Mouse (Mus musculus) layer of hippocampus, adult 2 months (tissue): ENCODE measurements around the gene Fbxw2. TPM values are rescaled to one million over a fixed set of nuclear protein-coding genes. Genes with fewer than 3 reads are reported as not detected.
"Not testable (repeated sequence)": the region's sequence is repeated elsewhere in the genome, so short reads cannot be mapped to it uniquely, and the experiment has no call there.

Experiments
- DNase-seq, 2 experiments: peaks; one replicate each; pipeline ENCODE4 v3.0.0; 2022; ENCODE audit warnings: low spot score in 2 of 2
- H3K27ac ChIP-seq: fragments of 200-600 bp; 2 replicates; pipeline ENCODE4 v1.8.1; 2022
- H3K4me3 ChIP-seq: fragments of 200-600 bp; 2 replicates; pipeline ENCODE4 v1.8.1; 2022; ENCODE audit warnings: mild to moderate bottlenecking
- CTCF ChIP-seq: fragments of 200-600 bp; conservative IDR thresholded peaks from 2 replicates; pipeline ENCODE4 v1.8.1; 2022; ENCODE audit warnings: antibody characterized with exemption, mild to moderate bottlenecking, moderate library complexity
- total RNA-seq, 2 experiments: library from RNA; stranded (reverse); gene quantifications; 2 replicates each; pipeline ENCODE4 v1.2.3; 2021

Gene Fbxw2
- total RNA-seq, 2 experiments from 2014 or later = 78.2 to 84.0 TPM

DNA sequence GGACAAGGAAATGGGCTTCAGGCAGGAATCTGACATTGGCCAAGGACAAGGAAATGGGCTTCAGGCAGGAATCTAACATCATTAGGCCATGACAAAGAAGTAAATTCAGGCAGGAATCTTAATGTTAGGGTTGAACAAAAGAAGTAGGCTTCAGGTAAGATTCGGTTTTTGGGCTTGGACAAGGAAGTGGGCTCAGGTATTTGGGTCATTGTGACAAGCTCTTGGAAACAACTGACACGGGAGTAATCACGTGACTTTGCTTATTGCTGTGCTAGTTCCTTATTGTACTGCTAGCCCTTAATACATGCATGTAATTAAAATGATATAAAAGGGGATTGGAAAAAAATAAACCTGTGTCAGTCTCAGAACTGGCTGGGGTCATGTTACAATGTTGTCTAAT lies 9.6 kb upstream of the Fbxw2 start:
- DNase-seq = no peak
- no peak for TF ChIP-seq CTCF
- Histone ChIP-seq H3K4me3 (no peak overlapping the region), H3K27ac (no peak overlapping the region)

DNA sequence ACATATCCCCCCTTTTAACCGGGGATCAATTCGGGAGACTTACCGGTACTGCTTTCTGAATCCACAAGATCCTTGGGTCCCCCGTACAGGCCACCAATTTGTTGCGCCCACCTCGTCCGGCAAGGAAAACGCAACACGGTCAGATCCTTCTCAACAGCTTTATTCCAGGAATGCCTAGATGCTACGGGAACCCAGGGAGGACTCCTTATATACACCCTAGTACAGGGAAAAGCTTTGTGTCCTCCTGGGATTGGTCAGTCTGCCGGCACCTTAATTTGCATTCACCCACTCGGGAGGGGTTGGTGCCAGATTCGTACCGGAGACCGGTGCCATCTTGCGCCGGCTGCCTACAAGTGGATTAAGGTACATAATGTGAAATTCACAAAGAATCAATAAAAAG lies 7.5 kb upstream of the Fbxw2 start:
- DNase-seq = no peak
- no peak for TF ChIP-seq CTCF
- Histone ChIP-seq H3K4me3 (no peak overlapping the region), H3K27ac (no peak overlapping the region)

DNA sequence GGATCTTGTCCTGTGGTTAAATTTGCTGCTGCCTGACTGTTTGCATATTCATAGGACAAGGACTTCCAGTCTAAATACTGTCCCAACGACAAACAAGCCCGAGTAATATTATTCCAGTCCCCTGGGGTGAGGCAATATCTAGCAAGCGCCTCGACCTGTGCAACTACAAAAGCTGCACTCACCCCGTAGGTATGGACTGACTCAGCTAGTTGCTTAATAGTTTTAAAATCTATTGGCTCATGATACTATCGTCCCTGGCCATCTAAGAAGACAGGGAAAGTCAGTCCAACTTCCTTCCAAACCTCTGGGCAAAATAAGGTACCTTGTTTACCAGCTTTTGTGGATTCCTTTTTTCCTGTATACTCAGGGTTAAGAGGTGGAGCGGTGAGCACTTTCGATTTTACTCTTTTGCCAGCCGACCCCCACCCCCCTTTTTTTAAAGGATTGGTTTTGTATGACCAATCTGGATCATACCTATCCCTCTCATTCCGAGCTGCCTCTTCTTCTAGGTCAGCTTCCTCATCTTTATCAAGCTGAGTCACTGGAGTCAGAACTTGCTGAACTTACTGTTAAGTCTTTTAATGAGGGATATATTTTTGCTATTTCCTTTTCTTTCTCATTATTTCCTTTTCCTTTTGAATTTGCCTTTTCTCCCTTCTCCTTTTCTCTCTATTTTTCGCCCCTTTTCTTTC lies 6.8 kb upstream of the Fbxw2 start, which contains the start of gene Gm34653:
Gm34653 (plus strand) TSS at position 242 of the 692 bp plus-strand sequence.
- H3K27ac ChIP-seq, H3K4me3 ChIP-seq, DNase-seq: not testable (repeated sequence)

DNA sequence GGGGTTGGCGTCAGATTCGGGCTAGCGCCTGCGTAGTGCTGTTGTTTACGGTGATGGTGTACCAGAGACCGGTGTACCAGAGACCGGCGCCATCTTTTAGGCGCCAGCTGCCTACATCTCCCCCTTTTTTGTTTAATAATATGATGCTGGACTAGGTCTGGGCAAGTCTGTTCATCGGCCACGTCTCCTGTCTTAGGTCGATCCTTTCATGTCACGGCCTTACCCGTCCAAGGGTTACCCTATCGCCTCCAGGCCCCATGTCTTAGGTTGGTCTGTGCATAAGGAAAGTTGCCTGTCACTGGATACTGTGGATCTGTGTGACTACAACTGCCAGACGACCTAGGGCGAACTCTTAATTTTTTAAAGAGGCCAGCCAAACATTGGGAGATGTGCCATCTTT lies 4.0 kb upstream of the Fbxw2 start:
- not testable (repeated sequence) for H3K4me3 ChIP-seq, DNase-seq, H3K27ac ChIP-seq

DNA sequence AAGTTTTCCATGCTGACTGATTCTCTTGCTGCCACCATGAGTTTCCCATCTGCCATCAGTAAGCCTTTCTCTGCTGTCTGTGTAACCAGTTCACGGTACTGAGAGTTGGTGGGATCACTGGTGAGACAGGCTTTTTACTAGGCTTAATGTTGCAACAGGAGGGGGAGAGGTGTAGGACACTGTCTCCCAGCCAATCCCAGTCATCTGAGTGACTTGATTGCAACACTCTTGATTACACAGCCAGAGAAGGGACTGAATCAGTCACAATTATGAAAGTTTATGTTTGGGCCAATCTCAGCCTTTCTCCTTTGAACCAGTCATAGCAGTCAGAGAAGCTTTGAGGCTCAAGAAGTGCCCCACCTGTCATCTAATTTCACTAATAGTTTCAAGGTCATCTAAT lies 1.9 kb upstream of the Fbxw2 start:
- no peak overlapping the region for H3K4me3 ChIP-seq
- DNase-seq = no peak
- no peak for TF ChIP-seq CTCF
- no peak overlapping the region for H3K27ac ChIP-seq

DNA sequence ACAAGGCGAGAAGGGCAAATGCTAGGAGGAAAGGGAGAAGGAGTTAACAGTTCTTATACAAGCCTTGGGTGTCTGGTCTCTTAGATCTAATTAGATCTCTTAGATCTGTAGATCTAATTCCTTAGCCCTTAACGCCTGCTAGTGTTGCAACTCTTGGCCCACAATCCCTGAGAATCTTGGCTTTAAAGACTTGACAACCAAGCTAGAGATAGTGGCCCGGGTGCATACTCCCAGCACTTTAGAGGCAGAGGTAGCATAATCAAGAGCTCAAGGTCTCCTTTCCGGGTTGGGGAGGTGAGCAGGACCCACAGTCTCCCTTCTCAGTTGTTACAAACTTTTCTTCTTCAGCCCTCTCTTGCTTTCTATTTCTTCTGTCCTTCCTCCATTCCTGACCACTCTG lies 1.5 kb upstream of the Fbxw2 start:
- DNase-seq = no peak
- Histone ChIP-seq H3K27ac (no peak overlapping the region), H3K4me3 (no peak overlapping the region)
- no peak for TF ChIP-seq CTCF

DNA sequence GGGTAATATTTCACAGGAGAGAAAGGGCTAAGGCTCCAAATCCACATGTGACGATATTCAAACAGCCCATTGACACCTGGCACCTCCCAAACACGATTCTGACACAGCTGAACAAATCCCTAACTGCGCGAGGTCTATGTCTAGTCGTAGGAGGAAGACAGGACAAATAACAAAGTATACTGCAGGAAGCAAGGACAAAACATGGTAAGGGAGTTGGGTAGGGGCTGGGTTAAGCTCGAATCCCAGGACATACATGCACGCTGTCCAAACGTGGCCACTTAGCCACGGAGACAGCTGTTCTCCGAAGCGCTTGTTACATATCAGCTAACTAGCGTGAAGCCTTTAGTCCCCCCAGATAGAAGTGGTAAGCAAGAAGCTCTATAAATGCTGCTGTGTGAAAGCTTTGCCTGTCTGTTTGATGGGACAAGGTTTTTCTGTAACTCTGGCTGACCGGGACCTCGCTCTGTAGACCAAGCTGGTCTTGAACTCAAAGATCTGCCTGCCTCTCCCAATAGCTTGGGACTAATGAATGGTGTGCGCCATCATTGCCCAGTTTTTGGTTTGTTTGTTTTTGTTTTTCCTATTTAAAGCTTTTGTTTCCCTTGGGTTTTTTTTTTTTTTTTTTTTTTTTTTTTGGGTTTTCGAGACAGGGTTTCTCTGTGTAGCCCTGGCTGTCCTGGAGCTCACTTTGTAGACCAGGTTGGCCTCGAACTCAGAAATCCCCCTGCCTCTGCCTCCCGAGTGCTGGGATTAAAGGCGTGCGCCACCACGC lies 535 bp upstream of the Fbxw2 start:
- DNase-seq = no peak
- H3K27ac ChIP-seq = peak overlapping the region; percentile 91

DNA sequence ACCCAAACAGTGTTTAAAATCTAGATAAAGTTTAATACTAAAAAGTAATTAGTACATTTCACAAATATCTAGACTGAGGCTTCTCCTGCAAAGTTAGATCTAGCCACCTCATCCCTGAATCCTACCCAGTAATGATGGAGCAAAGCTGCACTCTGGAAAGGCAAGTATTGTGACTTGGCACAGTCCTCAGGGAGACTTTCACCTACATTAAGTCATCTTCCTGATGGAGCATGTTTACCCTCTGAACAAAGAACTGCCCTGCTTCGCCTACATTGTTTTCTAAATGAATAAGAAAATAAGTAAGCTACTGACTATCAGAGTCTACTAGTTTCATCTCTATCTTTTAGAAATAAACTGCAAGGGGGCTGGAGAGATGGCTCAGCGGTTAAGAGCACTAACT lies 7.6 kb downstream of the Fbxw2 start:
- H3K27ac ChIP-seq = no peak overlapping the region
- H3K4me3 ChIP-seq = no peak overlapping the region
- DNase-seq = no peak
- no peak for TF ChIP-seq CTCF

More for the DNA sequence above, 535 bp upstream of the Fbxw2 start:
- peak overlapping the region; percentile 66 for H3K4me3 ChIP-seq
- TF ChIP-seq CTCF = no peak

DNA sequence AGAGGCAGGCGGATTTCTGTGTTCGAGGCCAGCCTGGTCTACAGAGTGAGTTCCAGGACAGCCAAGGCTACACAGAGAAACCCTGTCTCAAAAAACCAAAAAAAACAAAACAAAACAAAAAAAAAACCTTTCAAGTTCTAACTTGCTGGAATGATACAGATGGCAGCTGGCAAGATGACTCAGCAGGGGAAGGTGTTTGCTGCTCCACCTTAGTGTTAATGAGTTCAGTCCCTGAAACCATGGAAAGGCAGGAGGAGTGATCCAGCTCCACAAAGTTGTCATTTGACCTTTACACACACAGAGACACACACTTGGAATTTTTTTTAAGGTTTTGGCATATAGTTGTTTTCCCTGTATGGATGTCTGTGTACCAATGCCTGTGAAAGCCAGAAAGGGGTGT lies 10.2 kb downstream of the Fbxw2 start:
- not testable (repeated sequence) for H3K27ac ChIP-seq, DNase-seq, H3K4me3 ChIP-seq

DNA sequence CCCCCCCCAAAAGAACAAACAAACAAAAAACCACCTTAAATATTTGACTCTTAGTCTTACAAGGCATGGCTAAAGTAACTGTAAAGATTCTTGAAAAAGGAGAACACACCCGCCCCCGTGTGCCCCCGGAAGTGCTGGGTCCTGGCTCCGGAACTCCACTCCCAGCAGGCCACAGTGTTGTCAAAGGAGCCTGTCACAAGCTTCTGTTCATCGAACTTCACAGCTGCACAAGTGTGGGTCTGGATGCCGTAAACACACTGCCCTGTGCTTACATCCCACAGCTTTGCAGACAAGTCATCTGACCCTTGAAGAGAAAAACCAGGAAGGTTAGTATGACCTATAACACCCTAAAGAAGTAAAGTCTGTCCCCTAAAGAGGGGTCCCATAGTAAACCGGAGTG lies 13.4 kb downstream of the Fbxw2 start:
- no peak for TF ChIP-seq CTCF
- Histone ChIP-seq H3K27ac (no peak overlapping the region), H3K4me3 (no peak overlapping the region)
- DNase-seq = no peak

DNA sequence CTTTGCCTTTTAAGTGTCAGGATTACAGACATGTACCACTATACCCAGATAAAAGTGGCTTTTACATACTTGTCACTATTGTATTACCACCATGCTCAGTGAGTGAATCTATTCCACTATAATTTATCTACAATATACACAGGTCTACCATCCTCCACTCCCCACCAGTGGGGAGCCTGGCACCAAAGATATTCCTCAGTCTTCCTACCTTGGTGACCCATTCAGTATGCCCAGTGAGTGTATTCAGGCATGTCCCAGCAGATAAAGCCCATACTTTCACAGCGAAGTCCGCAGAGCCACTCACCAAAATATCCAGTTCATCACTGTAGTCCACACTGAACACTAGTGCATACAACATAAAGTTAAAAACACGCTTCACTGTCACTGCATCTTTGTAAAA lies 15.3 kb downstream of the Fbxw2 start:
- no peak overlapping the region for H3K27ac ChIP-seq
- DNase-seq = no peak
- no peak for TF ChIP-seq CTCF
- H3K4me3 ChIP-seq = no peak overlapping the region

DNA sequence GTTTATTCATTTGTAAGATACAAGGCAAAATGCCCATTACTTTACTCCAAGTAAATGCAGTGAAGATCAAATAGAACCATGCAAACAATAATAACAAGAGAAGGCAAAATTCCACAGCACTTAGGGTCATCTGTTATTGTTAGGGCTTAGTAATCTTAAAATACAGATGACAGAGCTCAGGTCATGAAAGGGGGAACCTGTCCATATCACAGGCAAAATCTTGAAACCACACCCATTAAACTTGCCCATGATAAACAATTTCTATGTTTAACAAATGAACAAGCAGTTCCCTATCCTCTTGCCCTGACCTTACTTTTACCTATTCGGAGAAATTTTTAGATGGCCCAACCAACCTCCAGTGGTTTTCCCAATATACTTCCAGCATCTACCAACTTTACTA lies 16.5 kb downstream of the Fbxw2 start:
- Histone ChIP-seq H3K27ac (no peak overlapping the region), H3K4me3 (no peak overlapping the region)
- no peak for DNase-seq
- TF ChIP-seq CTCF = no peak

DNA sequence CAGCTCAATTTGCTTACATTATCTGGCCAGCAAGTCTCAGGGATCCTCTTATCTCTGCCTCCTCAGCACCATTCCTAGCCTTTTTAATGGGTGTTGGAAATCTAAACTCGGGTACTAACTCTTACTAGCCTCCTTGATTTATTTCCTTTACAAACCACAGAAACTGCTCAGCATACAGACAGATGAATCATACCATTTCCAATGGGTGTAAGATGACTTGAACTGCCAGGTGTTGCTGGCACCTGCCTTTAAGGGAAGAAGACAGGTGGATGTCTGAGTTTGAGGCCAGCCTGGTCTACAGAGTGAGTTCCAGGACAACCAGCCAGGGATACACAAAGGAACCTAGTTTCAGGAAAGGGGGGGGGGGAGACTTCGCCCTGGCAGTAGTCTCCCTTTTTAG lies 18.1 kb downstream of the Fbxw2 start:
- TF ChIP-seq CTCF = no peak
- DNase-seq = no peak

DNA sequence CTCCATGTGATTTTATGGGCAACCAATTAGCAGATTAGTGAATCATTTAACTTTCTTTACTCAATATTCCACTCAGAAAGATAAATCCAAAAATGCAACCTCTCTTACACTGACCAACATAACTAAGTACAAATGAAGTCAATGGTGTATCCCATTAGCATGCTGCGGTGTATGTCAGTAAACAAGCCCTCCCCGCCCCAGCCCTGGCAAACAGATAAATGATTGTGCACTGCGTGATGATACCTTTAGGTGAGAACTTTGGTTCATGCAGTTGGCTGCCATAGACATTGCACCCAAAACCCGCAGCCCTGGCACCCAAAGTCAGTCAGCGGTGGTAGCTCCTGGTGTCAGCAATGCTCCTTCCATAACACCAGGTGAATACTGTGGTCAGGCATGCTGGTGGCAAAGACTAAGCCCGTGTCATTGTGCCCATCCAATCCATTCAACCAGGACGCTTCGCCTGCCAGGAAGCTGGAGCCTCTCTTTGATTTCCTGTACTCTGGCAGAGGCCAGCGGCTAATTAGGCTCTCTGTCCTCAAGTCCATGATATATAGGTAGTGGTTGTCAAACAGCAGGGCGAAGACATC lies 20.7 kb downstream of the Fbxw2 start:
- DNase-seq = no peak
- no peak for TF ChIP-seq CTCF
- no peak overlapping the region for H3K4me3 ChIP-seq
- H3K27ac ChIP-seq = no peak overlapping the region

More for the DNA sequence above, 18.1 kb downstream of the Fbxw2 start:
- Histone ChIP-seq H3K27ac (no peak overlapping the region), H3K4me3 (no peak overlapping the region)
